Comparison of ENCODE assay signal across 11 mouse cellular contexts in the genomic region with DNA sequence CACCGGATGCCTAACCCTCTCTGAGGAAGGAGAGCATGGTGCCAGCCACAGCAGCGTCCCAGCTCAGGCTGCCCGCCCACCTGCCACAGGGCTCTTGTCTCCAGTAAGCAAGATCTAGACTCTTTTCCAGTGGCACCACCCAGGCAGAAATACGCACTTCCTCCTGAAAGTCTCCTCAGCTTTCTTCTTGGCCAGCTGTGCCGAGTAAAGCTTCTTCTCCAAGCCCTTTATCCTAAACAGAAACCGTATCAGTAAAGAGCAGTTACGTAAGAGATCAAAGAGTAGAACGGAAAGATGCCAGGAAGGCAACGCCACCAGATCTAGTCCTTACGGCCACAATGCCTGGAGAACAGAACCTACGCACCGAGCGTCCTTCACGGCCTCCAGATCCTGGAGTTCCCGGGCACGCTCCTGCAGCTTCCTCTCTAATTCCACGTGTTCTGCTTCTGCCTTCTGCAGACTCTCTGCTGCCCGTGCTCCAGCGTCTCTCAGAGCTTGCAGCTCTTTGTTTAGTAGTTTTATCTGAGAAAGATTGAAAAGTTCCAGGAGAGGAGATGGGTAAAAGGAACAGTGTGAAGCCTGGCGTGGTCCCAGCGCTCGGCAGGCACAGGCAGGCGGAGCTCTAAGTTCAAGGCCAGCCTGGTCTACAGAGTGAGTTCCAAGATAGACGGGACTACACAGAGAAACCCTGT. TPM values are rescaled to one million over a fixed set of nuclear protein-coding genes. Genes with fewer than 3 reads are reported as not detected.
DNase-seq lines count a peak whose midpoint lies in the region; ATAC-seq lines count a peak whose summit lies in the region.
"Had no signal": no experiment of that assay in that cellular context is flagged by ENCODE, and none has a peak within 500 bp of the region (broad histone marks: within the 10 kb centered on the region; RNA-seq: fewer than 3 reads in every experiment).

No protein-coding gene starts in this region.

- no peak overlapping the region for H3K4me2 ChIP-seq in hindbrain, embryonic 16.5 days (ENCODE audit: low read length)
- peak overlapping the region; percentile 4 for H3K4me2 ChIP-seq in liver, embryonic 11.5 days

- H3K36me3 ChIP-seq in hindbrain, embryonic 10.5 days: peaks cover 43% of the 10 kb centered on the region
- H3K36me3 ChIP-seq in hindbrain, embryonic 16.5 days (ENCODE audit: control insufficient read depth, insufficient read depth, low read length): no peaks in the 10 kb centered on the region
- no peaks in the 10 kb centered on the region for H3K36me3 ChIP-seq in liver, embryonic 11.5 days (ENCODE audit: control insufficient read depth, insufficient read depth, low read length)

- WGBS in hindbrain, embryonic 10.5 days: 89% methylated on average over 24 of the region's 24 CpGs
- WGBS in hindbrain, embryonic 16.5 days: 84% methylated on average over 24 of the region's 24 CpGs
- 75% methylated on average over 24 of the region's 24 CpGs for WGBS in liver, embryonic 11.5 days

- H3K4me3 ChIP-seq in hindbrain, embryonic 10.5 days: no peak overlapping the region
- H3K4me3 ChIP-seq in hindbrain, embryonic 16.5 days (ENCODE audit: low read length): no peak overlapping the region
- no peak overlapping the region for H3K4me3 ChIP-seq in liver, embryonic 11.5 days (ENCODE audit: low read depth, low read length)

- H3K27me3 ChIP-seq in hindbrain, embryonic 10.5 days (ENCODE audit: insufficient read depth, poor library complexity, severe bottlenecking): no peaks in the 10 kb centered on the region
- H3K27me3 ChIP-seq in hindbrain, embryonic 16.5 days (replicated peaks; ENCODE audit: control insufficient read depth, insufficient read depth, low read length): no peaks in the 10 kb centered on the region
- H3K27me3 ChIP-seq in liver, embryonic 11.5 days (replicated peaks; ENCODE audit: control insufficient read depth, insufficient read depth, low read length): no peaks in the 10 kb centered on the region

- DNase-seq in hindbrain, embryonic 10.5 days (ENCODE audit: low spot score): no peak
- DNase-seq in ovary, adult 18-20 months (ENCODE audit: low spot score): peak; percentile 67
- DNase-seq in ovary, postnatal 14 days (ENCODE audit: low spot score): no peak
- no peak for DNase-seq in liver, embryonic 11.5 days (ENCODE audit: low spot score)
- peak; percentile 72 for DNase-seq in testis, postnatal 14 days (ENCODE audit: low spot score)
- no peak for DNase-seq in thymus, adult 18-20 months
- no peak for DNase-seq in layer of hippocampus, postnatal 25 days (ENCODE audit: extremely low spot score in 1 of 2, low spot score in 1 of 2)
- DNase-seq: heart, postnatal 4 days; thymus, adult 2 months had no signal

- H3K4me1 ChIP-seq in hindbrain, embryonic 10.5 days (replicated peaks): 0 out of 2 replicates have a peak, but pooled peaks cover 8% of the 10 kb centered on the region
- H3K4me1 ChIP-seq in hindbrain, embryonic 16.5 days (ENCODE audit: control insufficient read depth, insufficient read depth, low read depth, low read length): no peaks in the 10 kb centered on the region
- H3K4me1 ChIP-seq in liver, embryonic 11.5 days (replicated peaks; ENCODE audit: control insufficient read depth, insufficient read depth, low read length): peaks cover 24% of the 10 kb centered on the region

- no peaks in the 10 kb centered on the region for H3K9me3 ChIP-seq in hindbrain, embryonic 10.5 days
- no peaks in the 10 kb centered on the region for H3K9me3 ChIP-seq in hindbrain, embryonic 16.5 days (ENCODE audit: control insufficient read depth, low read length)
- H3K9me3 ChIP-seq in liver, embryonic 11.5 days (ENCODE audit: control insufficient read depth, low read length): no peaks in the 10 kb centered on the region

- ATAC-seq in hindbrain, embryonic 16.5 days: no peak
- no peak for ATAC-seq in liver, embryonic 11.5 days (replicated peaks; ENCODE audit: low FRiP score)
- ATAC-seq: midbrain, embryonic 16.5 days had no signal

- H3K9ac ChIP-seq in hindbrain, embryonic 16.5 days (ENCODE audit: low read depth, low read length): no peak overlapping the region
- peak overlapping the region; percentile 32 for H3K9ac ChIP-seq in liver, embryonic 11.5 days (ENCODE audit: low read depth, low read length)

- H3K27ac ChIP-seq in hindbrain, embryonic 10.5 days: peak overlapping the region; percentile 45; the same call in 1 of the 2 replicates
- H3K27ac ChIP-seq in hindbrain, embryonic 16.5 days (ENCODE audit: low read depth, low read length): no peak overlapping the region
- peak overlapping the region; percentile 61 for H3K27ac ChIP-seq in liver, embryonic 11.5 days (ENCODE audit: low read depth, low read length)

RNA-seq across cellular contexts. Expression of gene Ccdc57, which starts 29.4 kb away (rescaled TPM):
- 6.1 and 6.4 TPM in 2 replicates for polyA plus RNA-seq in hindbrain, embryonic 10.5 days (2016; fragmentation: Nextera tagmentation; extraction: Ambion mirVana)
- 6.3 and 6.7 TPM in 2 replicates for polyA plus RNA-seq in hindbrain, embryonic 16.5 days (2015; fragmentation: Nextera tagmentation; extraction: Ambion mirVana)
- polyA plus RNA-seq in liver, embryonic 11.5 days (2014; fragmentation: Nextera tagmentation; extraction: Ambion mirVana): 4.2 and 4.7 TPM in 2 replicates
- 1 to 10 TPM; 4.8 to 8.0 TPM for total RNA-seq in layer of hippocampus, postnatal 25 days (2021)

RNA-seq across cellular contexts. Expression of gene Slc16a3, which starts 45.0 kb away (rescaled TPM):
- 111 and 204 TPM in 2 replicates for polyA plus RNA-seq in hindbrain, embryonic 10.5 days (2016; fragmentation: Nextera tagmentation; extraction: Ambion mirVana)
- polyA plus RNA-seq in hindbrain, embryonic 16.5 days (2015; fragmentation: Nextera tagmentation; extraction: Ambion mirVana): 11.5 and 15.2 TPM in 2 replicates
- 257 and 272 TPM in 2 replicates for polyA plus RNA-seq in liver, embryonic 11.5 days (2014; fragmentation: Nextera tagmentation; extraction: Ambion mirVana)
- 1 to 10 TPM; 2.0 to 2.2 TPM for total RNA-seq in layer of hippocampus, postnatal 25 days (2021)

Comparison
In these comparisons a context has a peak if more than half of its experiments do, and no peak if none do; other contexts are left out.
1. DNase-seq: peak in ovary, adult 18-20 months (single experiment) and testis, postnatal 14 days (single experiment); none in hindbrain, embryonic 10.5 days (single experiment), ovary, postnatal 14 days (single experiment), liver, embryonic 11.5 days (single experiment), thymus, adult 18-20 months (0 of 2) and layer of hippocampus, postnatal 25 days (0 of 2).